Mouse (Mus musculus) spleen, adult 2 months (tissue): Measurements from ENCODE around the gene Gm9903. TPM values are rescaled to one million over a fixed set of nuclear protein-coding genes. Genes with fewer than 3 reads are reported as not detected.

ENCODE experiments used
- DNase-seq, 2 experiments: peaks; one replicate each; pipeline versions ENCODE4 v3.0.0 to v3.0.0-alpha.2; 2012 to 2021; ENCODE audit warnings: low spot score in 2 of 2, low read depth in 1 of 2
- H3K27ac ChIP-seq: fragments of 200-500 bp; 2 replicates; pipeline ENCODE4 v1.5.1; 2012; ENCODE audit warnings: low read length, inconsistent platforms; ENCODE audit not compliant: insufficient read depth
- H3K27me3 ChIP-seq: fragments of 200-500 bp; 2 replicates; pipeline ENCODE4 v1.6.1; 2012; ENCODE audit warnings: mild to moderate bottlenecking, moderate library complexity, low read length, inconsistent platforms; ENCODE audit not compliant: control insufficient read depth, insufficient read depth
- H3K36me3 ChIP-seq: fragments of 200-500 bp; 2 replicates; pipeline ENCODE4 v1.6.1; 2012; ENCODE audit warnings: mild to moderate bottlenecking, low read length, inconsistent platforms; ENCODE audit not compliant: control insufficient read depth, insufficient read depth
- H3K4me1 ChIP-seq: fragments of 200-500 bp; 2 replicates; pipeline ENCODE4 v1.6.1; 2011; ENCODE audit warnings: inconsistent platforms; ENCODE audit not compliant: control insufficient read depth, insufficient read depth, insufficient read length
- H3K4me3 ChIP-seq: fragments of 200-500 bp; 2 replicates; pipeline ENCODE4 v1.5.1; 2011; ENCODE audit warnings: mild to moderate bottlenecking, inconsistent platforms; ENCODE audit not compliant: insufficient read depth, insufficient read length; ENCODE audit errors: extremely low read depth
- CTCF ChIP-seq: fragments of 200-500 bp; IDR thresholded peaks from 2 replicates; pipeline ENCODE4 v1.5.1; 2011; ENCODE audit warnings: mild to moderate bottlenecking, inconsistent platforms; ENCODE audit not compliant: insufficient read depth, insufficient read length, insufficient replicate concordance; ENCODE audit errors: extremely low read depth
- POLR2A ChIP-seq: fragments of 200-500 bp; IDR thresholded peaks from 2 replicates; pipeline ENCODE4 v1.6.1; 2011; ENCODE audit warnings: low read depth, low read length, inconsistent platforms
- WGBS: fragments of 180-500 bp; shearing (Covaris S2); methylation state at CpG from one replicate; pipeline ENCODE4 v1.1.7; 2018; 5-methylcytosine and 5-hydroxymethylcytosine counted together
- polyA plus RNA-seq: library from polyadenylated mRNA; depleted of rRNA; stranded (reverse); fragments of >200 nt; gene quantifications from 2 replicates; pipeline ENCODE4 v1.2.3, GENCODE M21; 2012; rRNA removed

Gene Gm9903
- polyA plus RNA-seq, 1 experiment, result 0.43 TPM

DNA sequence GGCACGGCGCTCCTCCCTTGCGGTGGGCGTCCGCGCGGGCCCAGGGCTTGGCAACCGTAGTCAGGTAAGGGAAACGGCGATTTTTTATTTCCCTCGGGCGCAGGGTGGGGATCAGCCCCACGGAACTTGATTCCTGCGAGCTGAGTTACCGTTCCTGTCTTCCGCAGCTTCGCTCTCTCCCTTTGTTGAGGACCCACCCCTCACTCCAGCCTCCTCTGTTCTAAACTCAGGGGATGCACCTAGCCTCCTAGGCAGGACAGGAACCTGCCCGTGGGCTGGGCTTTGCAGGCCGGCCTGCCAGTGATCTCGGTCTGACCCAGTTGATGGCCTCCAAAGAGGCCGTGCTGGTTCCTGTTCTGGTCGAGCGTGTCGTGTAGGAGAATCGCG is 28.9 kb downstream of the Gm9903 start:
- under 1% methylated on average over 25 of the region's 26 CpGs for WGBS
- Histone ChIP-seq H3K4me3 (peak overlapping the region; percentile 72), H3K36me3 (peaks cover 1% of the 10 kb centered on the region; the same call in 1 of the 2 replicates), H3K27ac (peak overlapping the region; percentile 12; the same call in 1 of the 2 replicates), H3K27me3 (no peaks in the 10 kb centered on the region), H3K4me1 (peaks cover 17% of the 10 kb centered on the region; the same call in 1 of the 2 replicates)
- DNase-seq, result no peak
- TF ChIP-seq CTCF, result no peak
- TF ChIP-seq POLR2A, result no peak

GRCm38 (mm10) chr5:33668223-33668622 is 38.5 kb downstream of the Gm9903 start:
- TF ChIP-seq CTCF (no peak; the same call in 1 of the 2 replicates), POLR2A (no peak)
- no peak overlapping the region for H3K4me3 ChIP-seq
- H3K27me3 ChIP-seq, result no peaks in the 10 kb centered on the region
- no peaks in the 10 kb centered on the region for H3K36me3 ChIP-seq
- no peak overlapping the region for H3K27ac ChIP-seq
- H3K4me1 ChIP-seq, result no peaks in the 10 kb centered on the region
- peak in 1 of 2 experiments; percentile 53 for DNase-seq

- 56% methylated on average over 5 of the region's 5 CpGs for WGBS
- H3K4me1 ChIP-seq, result no peaks in the 10 kb centered on the region
- H3K27ac ChIP-seq, result no peak overlapping the region
- no peak for DNase-seq
- no peak overlapping the region for H3K4me3 ChIP-seq
- H3K27me3 ChIP-seq, result no peaks in the 10 kb centered on the region
- TF ChIP-seq CTCF, result no peak
- no peak for TF ChIP-seq POLR2A
- no peaks in the 10 kb centered on the region for H3K36me3 ChIP-seq
Observed at GRCm38 (mm10) chr5:33671659-33672058, 41.9 kb downstream of the Gm9903 start.

GRCm38 (mm10) chr5:33674439-33674838 is 44.7 kb downstream of the Gm9903 start:
- WGBS, result 89% methylated on average over 3 of the region's 3 CpGs
- no peaks in the 10 kb centered on the region for H3K27me3 ChIP-seq
- H3K27ac ChIP-seq, result no peak overlapping the region
- DNase-seq, result no peak
- no peak overlapping the region for H3K4me3 ChIP-seq
- no peak for TF ChIP-seq CTCF
- no peak for TF ChIP-seq POLR2A
- H3K4me1 ChIP-seq, result no peaks in the 10 kb centered on the region
- H3K36me3 ChIP-seq, result no peaks in the 10 kb centered on the region

DNA sequence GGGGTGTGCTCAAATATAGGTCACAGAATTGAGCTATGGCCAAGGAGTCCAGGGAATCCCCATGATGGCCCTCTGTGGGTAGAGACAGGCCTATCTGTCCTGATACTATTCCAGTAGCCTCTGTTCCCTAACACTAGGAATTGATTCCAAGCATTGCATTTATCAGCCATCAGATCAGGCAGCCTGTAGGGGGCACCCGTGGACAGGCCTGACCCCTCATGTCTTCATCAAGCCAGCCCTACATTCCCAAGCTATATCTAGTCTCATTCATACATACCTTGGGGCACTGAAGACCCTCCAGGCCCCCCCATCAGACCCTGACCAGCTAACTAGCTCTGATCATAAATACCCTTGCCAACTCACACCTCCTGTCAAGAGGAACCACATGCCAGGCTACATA is 46.2 kb downstream of the Gm9903 start:
- no peak overlapping the region for H3K4me3 ChIP-seq
- H3K27ac ChIP-seq, result no peak overlapping the region
- TF ChIP-seq POLR2A, result no peak
- TF ChIP-seq CTCF, result peak; percentile 33; the same call in 1 of the 2 replicates
- H3K27me3 ChIP-seq, result no peaks in the 10 kb centered on the region
- WGBS, result 5% methylated on average over 1 of the region's 1 CpGs
- DNase-seq, result no peak
- H3K36me3 ChIP-seq, result no peaks in the 10 kb centered on the region
- H3K4me1 ChIP-seq, result no peaks in the 10 kb centered on the region

DNA sequence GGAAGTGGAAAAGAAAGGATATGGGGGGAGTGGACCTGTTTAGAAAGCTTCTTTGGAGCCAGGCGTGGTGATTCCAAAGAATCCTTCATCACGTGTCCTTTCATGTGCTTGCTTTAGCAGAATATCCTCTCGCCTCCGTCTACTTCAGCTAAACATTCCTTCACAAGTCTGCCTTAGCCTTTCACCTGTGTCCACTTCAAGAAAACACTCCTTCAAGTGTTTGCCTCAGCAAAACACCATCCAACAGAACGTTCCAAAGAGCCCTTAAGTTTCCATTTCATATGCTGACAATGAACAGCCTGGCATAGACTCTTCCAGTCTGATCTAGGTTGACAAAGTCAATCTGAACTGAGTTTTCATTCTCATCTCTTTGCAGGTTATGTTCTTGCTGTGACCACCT is 48.5 kb downstream of the Gm9903 start:
- TF ChIP-seq POLR2A (no peak), CTCF (no peak)
- H3K4me3 ChIP-seq, result no peak overlapping the region
- no peak for DNase-seq
- peaks cover 8% of the 10 kb centered on the region; the same call in 1 of the 2 replicates for H3K4me1 ChIP-seq
- WGBS, result 95% methylated on average over 5 of the region's 5 CpGs
- H3K27me3 ChIP-seq, result no peaks in the 10 kb centered on the region
- H3K27ac ChIP-seq, result no peak overlapping the region
- H3K36me3 ChIP-seq, result no peaks in the 10 kb centered on the region

DNA sequence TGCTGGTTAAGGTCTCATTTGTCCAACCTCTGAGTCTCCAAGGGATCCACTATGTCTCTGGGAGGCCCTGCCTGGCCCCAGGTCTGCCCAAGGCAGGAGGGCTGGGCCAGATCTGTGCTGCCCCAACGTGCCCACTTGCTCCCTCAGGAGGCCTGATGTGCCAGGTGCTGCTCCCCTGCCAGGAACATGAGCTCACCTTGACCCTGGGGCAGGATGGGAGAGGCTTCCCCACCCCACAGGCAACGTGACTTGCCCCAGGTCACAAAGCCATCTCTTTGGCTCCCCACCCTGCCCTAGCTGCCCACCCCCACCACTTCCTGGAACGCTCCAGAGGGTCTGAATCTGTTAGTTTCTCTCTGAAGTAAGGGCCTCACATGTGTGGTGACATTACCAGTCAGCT is 51.3 kb downstream of the Gm9903 start:
- no peak for DNase-seq
- WGBS, result 33% methylated on average over 3 of the region's 3 CpGs
- TF ChIP-seq POLR2A (no peak), CTCF (no peak)
- no peaks in the 10 kb centered on the region for H3K27me3 ChIP-seq
- H3K27ac ChIP-seq, result no peak overlapping the region
- H3K36me3 ChIP-seq, result no peaks in the 10 kb centered on the region
- peaks cover 8% of the 10 kb centered on the region; the same call in 1 of the 2 replicates for H3K4me1 ChIP-seq
- H3K4me3 ChIP-seq, result no peak overlapping the region

Other genes with a start within 250 kb of the Gm9903 start
- gene Nkx1-1, start 195.9 kb upstream of the Gm9903 start, polyA plus RNA-seq, result not detected in 2 replicates
- 29.2 and 60.8 TPM in 2 replicates for gene Fam53a, start 290 bp upstream of the Gm9903 start, polyA plus RNA-seq
- 27.1 and 44.8 TPM in 2 replicates for gene Slbp, start 22.6 kb downstream of the Gm9903 start, polyA plus RNA-seq
- 9.2 and 11.5 TPM in 2 replicates for gene Tacc3, start 28.2 kb downstream of the Gm9903 start, polyA plus RNA-seq
- 24.8 and 31.3 TPM in 2 replicates for gene Tmem129, start 28.5 kb downstream of the Gm9903 start, polyA plus RNA-seq
- 29.6 and 34.0 TPM in 2 replicates for gene Fgfr3, start 91.7 kb downstream of the Gm9903 start, polyA plus RNA-seq
- 33.8 and 39.6 TPM in 2 replicates for gene Letm1, start 152.9 kb downstream of the Gm9903 start, polyA plus RNA-seq
- 7.5 and 7.6 TPM in 2 replicates for gene Nsd2, start 190.8 kb downstream of the Gm9903 start, polyA plus RNA-seq